Mouse (Mus musculus): ENCODE results near the gene Wars.

Gene Wars

DNA sequence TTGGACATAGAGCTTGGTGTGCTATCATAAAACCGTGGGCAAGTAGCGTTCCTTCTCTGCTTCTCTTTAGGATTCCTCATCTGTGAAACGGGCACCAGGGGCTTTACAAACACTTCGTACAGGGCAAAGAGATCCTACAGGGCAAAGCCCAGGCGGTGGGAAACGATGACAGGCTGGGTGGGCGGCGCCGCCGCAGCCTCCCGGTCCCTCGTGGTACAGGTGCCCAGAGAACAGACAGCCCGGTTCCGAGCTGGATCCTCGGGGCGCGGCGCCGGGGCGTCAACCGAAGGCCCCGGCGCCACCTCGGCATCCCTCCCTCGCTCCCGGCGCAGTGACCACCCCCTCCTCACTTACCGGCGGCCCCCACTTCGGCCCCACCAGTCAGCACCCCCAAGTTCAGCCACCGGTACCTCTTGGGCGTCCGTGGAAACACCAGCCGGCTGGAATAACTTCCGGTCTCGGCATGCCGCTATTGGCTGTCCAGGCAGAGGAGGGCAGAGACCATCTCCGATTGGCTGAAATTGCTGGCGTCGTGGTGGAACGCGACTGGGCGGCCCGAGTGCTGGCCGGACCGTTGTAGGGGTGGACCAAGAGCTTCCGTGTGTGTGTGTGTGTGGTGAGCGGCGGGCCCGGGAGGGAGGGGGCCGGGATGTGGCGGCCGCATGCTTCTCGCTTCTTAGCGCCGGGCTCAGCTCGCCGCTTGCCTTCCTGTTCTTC, at the start of gene Wars:
Gene Wars, minus strand, starts transcription at position 460 of the 717 bp plus-strand sequence.
- DNase-seq = peak; percentile 97 to 99

DNA sequence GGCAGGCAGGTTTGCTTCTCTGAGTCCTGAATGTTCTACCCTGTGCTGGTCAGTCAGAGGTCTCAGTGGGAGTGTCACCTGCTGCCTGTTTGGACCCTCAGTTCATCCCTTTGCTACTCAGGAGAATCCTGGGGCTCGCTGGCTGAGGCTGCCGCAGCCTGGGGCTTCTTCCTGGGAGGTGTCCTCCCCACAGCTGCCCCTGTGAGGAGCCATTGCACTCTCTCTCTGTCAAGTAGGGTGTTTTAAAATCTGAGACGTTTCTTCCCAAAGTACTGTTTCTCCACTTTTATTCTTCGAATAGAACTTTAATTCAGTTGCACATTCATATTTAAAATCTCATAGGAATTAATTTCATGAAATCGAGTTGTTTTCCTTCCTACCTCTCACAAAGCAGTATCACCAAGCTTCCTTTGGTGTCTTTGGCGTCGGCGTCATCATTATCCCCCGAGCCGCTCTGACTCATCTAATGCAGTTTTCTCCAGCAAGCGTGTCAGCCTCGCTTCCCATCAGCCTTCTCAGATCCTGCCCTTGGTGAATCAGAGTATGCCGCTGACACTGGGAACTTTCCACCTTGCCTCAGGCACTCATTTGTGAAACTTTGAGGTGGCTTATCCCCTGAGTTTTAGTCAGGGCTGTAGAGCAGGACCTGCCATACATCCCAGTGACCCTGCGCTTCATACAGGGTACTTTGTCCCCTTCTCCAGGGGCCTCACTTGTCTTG, 48.4 kb upstream of the Wars start:
- no peak for DNase-seq

DNA sequence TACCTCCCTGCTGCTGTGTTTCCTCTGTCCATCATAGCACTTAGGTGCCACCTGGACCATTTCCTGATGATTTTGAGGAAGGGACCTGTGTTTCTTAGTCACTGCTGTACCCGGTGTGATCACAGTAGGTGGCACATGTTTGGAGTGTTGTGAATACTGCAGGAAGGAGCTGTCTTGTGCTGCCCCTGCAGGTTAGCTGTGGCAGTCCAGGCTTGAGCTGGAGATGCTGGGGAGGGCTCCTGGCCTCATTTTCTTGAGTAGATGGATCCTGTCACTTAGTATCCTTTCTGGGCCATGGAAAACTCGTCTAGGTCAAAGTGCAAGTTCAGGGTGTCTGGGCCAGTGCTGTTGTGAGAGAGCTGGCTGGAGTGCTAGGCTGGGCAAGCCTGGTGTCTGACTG, 47.3 kb upstream of the Wars start:
- DNase-seq = no peak

DNA sequence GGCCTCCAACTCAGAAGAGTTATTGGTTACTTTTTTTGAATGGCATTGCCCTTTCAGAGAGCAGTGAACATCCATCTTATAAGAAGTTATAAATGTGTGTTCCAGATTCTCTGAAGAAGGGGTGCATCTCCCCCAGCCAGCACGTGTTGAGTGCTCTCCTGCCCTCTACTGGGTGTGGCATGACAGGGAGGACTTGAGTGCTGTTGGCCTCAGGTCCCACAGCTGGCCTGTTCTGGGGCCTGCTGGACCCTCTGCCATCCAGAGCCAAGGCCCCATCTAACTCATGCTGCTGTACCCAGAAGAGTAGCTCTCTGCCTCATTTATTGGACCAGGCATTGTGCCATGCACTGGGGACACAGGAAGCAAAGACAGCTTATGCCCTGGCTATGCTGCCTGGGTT, 46.3 kb upstream of the Wars start:
- DNase-seq = no peak

DNA sequence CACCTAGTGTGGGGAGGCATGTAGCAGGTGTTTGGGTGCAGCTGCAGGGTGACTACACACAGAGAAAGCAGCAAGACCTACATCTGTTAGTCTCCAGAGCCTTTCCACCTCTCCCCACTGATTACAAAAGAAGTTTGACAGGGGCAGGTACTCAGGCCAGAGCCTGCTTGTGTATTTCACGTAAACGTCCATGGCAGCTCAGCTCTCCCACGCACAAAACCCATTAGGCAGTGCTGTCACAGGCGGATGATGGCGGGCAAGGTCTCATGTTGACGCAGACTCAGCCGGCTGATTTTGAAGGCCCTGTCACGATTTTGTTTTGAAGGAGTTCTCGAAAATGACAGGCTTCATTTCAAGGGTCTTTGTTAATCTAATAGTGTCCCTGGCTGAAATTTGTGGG, 45.3 kb upstream of the Wars start:
- no peak for DNase-seq

DNA sequence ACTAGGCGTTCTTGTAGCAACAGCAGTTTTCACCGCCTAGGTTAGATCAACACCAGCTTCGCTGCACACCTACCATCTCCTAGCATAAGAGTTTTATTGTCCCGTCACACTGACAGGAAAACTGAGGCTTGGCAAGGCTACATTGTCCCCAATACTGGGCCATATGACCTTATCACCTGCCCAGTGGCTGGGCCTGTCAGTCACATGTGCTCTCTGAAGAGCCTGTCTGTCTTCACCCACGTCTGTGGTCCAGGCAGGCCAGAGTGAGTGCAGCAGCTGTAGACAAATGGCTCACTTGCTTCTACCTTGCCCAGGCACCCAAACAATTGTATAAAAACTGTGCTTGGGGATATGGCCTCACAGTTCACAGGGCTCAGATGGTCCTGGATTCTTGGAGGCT, 44.9 kb upstream of the Wars start:
- no peak for DNase-seq

DNA sequence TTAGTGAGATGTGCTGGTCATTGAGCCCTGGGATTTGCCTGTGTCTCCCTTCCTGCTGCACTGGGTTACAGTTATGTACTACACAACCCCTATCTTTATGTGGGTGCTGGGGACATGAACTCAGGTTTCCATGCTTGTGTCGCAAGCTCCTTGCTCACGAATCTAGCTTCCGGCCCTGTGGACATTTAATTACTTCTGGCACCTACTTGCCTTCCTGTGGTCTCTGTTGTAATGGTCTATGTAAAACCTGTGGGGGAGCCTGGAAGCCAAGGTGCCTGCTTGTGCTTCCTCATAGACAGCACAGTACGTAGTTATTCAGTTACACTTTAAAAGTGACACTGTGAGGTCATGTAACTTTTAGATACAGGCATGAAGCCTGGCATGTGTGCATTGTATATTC, 43.5 kb upstream of the Wars start:
- DNase-seq = no peak

DNA sequence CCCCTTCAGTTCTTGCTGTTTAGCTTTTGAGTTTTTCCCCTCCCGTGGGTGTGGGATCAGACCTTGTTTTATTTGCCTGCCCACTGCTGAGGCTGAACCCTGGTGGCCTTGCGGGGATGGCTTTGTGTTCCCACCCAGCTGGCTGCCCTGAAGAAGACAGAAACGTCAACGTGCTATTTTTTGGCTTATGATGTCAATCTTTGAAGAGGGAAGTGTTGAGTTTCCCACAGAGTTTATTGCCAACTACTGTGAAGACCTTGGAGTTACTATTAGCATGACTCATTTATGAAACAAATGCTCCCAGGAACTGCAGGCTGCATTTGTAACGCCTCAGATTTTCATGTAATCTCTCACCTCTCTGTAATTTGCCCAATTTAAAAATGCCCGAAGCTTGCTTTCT, 42.9 kb upstream of the Wars start:
- DNase-seq = no peak

DNA sequence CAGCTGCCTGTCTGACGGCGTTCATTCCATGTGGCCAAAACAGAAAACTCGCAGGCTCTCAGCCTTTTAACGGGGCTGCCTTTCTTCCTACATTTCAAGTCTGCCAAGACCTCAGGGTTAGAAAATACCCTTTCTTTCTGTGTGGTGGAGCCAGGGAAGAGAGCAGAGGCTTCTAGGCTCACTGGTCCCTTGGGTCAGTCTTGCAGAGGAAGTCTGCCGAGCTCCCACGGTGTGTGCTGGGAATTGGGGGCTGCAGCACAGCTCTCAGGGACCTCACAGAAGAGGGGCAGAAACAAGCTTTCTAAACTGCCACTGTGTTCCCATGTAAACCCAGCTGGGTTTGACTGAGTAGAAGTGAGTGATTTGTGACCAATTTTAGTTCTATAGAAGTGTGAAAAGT, 40.3 kb upstream of the Wars start:
- DNase-seq = no peak

DNA sequence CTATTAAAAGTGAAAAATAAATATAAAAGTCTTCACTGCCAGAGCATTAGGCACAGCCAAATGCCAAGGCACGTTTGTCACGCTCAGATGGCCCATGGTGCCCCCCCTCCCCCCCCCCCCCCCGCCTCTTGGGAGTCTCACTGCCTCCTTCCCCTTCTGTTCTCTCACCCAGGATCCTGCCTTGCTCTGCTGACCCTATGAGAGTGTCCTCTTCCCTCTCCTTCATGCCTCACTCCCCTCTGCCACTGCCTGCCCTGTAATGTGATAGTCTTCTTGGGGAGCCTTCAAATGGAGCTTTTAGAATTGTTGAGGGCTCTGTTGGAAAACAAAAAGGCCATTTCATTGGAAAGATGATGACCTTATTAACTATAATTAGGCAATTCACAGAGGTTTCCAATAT, 38.1 kb upstream of the Wars start:
- DNase-seq = peak; percentile 10 to 46

DNA sequence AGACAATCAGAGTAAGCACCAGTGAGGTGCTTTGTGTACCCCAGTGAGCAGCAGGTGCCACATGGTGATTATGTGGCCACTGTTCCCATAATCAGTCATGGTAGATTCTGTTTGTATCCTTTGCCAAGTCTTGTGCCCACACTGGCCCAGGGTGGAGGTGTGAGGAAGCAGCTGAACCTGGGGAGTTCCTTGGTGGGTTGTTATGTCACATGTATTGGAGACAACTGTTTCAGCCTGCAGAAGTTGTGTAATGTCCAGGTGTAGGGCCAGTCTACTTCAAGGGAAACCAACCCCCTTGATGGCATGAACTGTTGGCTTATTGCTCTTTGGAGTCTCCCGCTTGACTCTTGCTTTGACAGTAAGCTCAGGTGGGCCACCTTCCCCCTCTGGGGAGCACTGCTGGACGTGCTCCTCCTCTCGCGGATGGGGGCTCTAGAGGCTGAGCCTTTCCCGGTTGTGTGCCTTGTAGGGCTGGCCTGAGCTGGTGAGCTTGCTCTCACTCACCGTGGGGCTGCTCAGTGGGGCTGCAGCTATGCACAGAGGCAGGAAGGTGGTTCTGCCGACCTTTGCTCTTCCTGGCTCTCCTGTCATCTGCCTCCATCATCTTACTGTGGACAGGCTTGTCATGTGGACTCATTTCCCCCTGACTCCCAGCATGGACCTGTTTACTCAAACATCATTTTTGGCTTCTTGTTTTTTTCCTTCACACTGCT, 37.5 kb upstream of the Wars start:
- DNase-seq = no peak

DNA sequence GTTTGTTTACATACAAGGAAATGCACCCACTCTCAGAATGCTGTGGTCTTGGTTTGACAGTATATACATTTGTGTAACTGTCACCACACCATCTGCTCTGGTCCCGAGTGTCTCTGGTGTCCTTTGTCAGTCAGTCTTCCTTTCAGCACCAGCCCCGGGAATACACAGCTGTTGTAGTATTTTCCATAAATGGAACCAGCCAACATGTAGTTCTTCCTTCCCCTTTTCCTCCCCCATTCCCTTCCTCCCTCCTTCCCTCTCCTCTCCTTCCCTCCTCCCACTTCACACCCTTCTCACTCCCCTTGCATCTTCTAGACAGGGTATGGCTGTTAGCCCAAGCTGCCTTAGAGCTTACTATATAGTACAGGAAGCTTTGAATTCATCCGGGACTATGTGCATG, 35.5 kb upstream of the Wars start:
- DNase-seq = no peak

DNA sequence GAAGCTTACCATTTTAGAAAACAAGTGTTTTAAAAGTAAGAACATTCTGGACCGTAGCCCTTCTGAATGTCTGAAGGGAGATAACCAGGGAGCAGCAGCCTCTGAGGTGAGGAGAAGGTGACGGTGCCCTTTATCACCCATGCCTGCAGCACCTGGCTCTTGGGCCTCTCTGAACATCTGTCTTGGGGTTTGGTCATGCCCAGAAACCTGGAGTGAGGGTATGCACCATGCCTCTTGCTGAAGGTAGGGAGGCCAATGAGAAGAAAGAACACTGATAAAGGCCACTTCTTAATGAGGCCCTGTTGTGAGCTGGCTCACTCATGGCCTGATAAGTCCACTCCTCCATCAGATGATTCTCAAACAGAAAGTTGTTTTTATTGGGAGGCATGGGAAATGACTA, 34.3 kb upstream of the Wars start:
- DNase-seq = no peak

DNA sequence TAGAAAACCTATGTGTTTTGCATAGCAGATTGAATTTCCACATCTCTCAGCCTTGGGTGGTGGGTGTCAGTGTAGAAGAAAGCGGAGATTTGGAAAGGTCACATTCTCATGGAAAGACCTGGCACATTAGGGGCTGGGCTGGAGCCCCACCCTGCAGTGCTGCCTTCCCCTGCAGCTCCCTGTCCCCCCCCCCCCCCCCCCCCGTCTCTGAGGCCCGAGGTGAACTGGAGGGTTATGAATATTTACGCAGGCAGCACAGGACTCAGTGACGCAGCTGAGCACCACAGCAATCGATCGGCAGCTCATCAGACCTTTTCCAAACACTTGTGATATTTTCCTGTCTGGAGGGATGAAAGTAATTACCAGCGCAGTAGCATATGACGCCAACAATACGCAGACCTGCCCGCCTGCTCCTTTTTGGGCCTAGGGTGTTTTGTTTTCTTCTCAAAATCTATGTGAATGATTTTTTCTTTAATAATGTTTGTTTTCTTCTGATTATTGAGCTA, 32.7 kb upstream of the Wars start:
- DNase-seq = no peak

DNA sequence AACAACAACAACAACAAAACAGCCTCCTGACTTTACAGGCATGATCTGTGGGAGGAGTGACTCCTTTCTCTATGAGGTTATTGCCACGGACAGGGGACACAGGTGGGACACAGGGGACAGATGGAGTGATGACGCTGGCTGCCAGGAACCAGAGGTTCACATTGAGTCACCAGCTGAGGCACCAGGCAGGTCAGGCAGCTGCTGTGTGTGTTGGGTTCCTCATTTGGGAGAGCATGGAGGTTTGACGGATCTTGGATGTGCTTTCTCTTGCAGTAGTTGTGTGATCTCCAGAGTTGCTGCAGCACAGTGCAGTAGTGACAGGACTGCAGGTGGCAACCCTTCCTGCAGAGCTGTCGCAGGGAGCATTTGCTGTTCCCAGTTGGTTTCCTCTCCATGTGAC, 24.8 kb upstream of the Wars start:
- no peak for DNase-seq

DNA sequence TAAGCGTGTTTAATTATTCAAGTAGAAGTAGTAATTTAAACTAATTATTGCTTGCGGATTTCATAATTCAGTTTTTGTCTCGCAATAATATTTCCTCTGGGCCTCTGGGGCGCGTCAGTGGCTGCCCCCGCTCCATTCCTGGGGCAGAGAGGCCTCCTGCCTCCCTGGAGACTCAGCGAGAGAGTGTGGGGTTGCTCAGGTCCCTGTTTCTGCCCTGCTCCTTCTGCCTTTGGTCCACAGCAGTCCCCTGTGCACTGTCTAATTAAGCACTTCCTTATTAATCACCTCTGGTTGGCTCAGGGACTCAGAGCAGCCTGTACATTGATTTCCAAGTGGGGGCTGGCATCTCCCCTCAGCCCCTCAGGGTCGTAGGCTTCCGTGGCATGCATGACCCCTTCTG, 23.5 kb upstream of the Wars start:
- DNase-seq = no peak

DNA sequence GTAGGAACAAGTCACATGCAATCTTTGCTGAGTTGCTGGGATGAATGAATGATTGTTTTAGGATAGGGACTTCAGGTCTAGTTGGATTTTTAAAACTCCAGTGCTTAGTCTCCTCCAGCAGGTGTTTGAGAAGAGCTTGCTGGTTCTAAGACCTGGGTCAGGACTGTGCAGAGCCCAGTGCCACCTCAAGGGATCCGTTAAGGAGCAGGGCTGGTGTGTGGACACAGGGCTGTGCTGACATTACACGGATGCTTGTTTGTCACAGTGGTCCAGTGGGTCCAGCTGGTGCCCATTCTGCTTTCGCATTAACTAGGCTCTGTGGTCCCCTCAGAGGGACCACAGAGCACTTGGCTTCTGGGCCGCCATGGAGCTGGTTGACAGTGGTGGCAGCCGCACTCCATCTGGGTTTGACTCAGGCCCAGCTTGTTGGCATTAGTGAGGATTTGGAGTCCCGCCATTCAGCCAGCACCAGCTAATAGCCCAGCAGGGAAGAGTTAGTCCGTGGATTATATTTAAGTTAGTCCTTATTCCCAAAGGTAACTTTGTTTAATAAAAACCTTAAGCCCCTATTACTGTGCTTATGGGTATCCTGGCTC, 22.6 kb upstream of the Wars start:
- DNase-seq = no peak

DNA sequence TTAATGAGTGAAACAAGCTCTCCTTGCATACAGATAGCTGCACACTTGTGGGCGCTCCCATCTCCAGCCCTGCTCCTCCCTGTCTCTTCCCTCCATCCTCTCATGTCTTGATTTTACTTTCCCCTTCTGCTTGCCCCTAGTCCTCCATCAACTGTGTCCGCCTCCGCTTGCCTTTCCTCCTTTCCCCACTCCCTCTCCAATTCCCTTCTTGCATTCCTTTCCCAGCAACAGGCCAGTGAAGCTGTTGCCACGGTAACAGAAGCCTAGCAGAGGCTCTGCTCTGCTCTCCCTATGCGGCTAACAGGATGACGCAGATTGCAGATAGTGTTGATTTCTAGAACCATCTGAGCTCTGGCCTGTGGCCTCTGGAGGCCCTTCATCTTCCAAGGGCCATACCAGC, 21.9 kb upstream of the Wars start:
- no peak for DNase-seq

DNA sequence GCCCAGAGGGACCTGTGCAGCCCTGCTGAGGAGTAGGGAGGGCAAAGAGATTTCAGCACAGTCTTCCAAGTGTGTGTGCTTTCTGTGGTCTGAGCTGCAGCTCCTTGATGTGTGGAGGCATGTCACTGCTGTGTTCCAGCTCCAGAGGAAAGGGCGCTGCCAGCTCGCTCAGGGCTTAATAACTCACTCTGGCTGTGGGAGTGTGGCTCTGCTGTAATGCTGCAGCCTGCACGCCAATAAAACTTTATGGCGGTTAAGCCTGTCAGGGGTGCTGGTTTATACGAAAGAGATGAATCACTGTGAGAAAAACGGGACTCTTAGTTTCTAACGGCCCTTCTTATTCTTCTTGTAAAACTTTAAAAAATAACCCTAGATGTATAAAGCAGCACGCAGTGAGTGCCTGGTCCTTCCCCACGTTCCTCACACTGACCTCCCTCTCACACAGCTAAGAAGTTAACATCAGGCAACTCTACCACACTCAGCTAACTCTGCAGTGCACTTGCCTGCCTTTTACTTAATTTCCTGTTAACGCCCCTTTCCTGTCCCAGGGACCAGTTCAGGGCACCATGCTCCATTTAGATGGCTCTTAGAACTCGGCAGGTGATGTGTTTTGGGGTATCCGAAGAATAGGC, 20.9 kb upstream of the Wars start:
- no peak for DNase-seq

DNA sequence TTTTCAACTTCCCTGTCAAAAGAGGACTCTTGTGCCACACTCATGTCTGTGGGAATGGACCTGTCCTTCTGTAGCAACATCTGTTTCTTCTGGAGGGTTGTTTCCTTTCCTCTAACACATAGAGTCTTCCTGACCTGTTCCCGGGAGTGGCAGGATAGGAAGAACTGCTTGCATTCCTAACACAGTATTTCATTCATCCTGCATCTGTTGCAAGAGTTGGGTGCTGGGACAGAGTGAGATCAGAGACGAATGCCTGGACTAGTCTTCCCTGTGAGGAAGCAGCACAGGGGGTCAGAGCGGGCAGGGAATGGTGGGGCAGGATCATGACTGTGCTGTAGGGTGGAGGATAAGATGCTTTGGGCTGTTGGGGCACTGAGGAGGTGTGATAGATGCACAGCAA, 20.2 kb upstream of the Wars start:
- no peak for DNase-seq

DNA sequence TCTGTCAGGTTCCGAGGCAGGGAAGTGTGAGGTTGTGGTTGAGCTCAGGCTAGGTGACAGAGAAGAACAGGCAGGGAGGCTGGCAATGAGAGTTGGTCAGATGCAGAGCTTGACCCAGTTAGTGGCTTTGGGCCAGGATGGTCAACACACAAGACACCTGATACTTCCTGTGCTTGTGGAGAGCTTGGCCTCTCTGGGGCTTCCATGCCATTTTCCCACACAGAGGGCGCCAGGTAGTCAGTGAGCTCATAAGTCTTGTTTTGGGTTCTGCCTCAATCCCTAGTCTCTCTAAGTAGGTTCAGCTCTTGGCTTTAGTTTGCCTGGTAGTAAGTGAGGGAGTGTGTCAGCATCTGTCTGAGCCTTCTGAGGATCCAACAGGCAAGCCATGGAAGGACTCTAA, 18.5 kb upstream of the Wars start:
- DNase-seq = no peak

DNA sequence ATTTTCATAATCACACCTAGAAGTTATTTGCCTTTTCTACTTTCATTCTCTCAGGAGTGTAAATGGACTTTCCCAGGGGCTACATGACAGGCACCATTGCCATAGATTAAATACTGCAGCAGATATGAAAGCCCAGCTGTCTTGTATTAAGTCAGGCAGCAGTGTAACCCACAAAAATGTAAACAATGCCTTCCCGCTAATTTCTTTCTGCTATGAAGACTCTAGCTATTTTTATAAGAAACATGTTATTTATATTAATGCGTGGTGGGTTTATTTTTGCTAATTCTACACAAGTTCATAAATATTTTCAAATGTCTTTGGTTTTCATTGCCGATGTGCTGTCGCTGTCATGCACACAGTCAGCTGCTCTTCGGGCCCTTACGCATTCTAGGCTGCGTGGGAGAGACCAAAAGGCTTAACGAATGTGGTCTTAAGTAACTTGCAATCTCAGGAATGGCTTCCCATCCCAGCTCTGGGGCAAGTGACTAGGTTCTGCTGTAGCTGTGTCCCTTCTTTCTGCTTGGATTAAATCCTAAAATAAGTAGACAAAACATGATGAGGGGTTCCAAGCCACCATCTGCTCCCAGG, 16.0 kb upstream of the Wars start:
- no peak for DNase-seq

DNA sequence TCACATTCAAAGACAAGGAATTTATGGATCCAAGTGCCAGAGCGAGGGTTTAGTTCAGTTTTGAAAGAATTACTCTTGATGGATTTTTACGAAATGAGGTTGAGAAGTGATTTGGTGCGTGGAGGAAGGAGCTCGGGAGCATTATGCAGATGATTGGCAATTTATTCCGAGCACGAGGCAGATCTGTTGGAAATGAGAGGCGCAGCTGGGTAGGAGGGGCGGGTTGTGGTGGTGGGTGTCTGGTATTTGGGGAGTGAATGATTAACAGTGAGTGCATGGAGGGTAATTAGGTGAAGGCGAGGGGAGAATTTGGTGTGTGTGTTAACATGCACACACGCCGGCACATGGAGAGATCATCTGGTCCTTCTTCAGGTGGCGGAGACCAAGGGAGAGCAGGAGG, 12.4 kb upstream of the Wars start:
- DNase-seq = no peak
